Mouse (Mus musculus) intestine, postnatal 0 days (tissue): Measurements from ENCODE around the gene Rpl19. TPM values are rescaled to one million over a fixed set of nuclear protein-coding genes. Genes with fewer than 3 reads are reported as not detected.

ENCODE experiments used
- ATAC-seq: fragments of 200-750 bp; cut with Nextera tagmentation; 2 replicates; pipeline ENCODE4 v1.8.0; 2017; ENCODE audit warnings: mild to moderate bottlenecking, moderate TSS enrichment, moderate library complexity
- H3K27ac ChIP-seq: fragments of 300-500 bp; sonication (generic); 2 replicates; pipeline ENCODE4 v1.5.1; 2014; ENCODE audit warnings: mild to moderate bottlenecking, low read depth, low read length, moderate library complexity
- H3K27me3 ChIP-seq: fragments of 300-500 bp; sonication (generic); replicated peaks from 2 replicates; pipeline ENCODE4 v1.6.1; 2014; ENCODE audit warnings: low read length, mixed read lengths; ENCODE audit not compliant: control insufficient read depth, insufficient read depth
- H3K36me3 ChIP-seq: fragments of 300-500 bp; sonication (generic); 2 replicates; pipeline ENCODE4 v1.6.1; 2014; ENCODE audit warnings: mild to moderate bottlenecking, moderate library complexity; ENCODE audit not compliant: control insufficient read depth, insufficient read depth
- H3K4me1 ChIP-seq: fragments of 300-500 bp; sonication (generic); replicated peaks from 2 replicates; pipeline ENCODE4 v1.6.1; 2014; ENCODE audit warnings: antibody characterized with exemption, low read length, mixed read lengths; ENCODE audit not compliant: control insufficient read depth, insufficient read depth
- H3K4me2 ChIP-seq: fragments of 300-500 bp; sonication (generic); replicated peaks from 2 replicates; pipeline ENCODE4 v1.6.1; 2014; ENCODE audit warnings: low read depth, mild to moderate bottlenecking, moderate library complexity
- H3K4me3 ChIP-seq: fragments of 300-500 bp; sonication (generic); 2 replicates; pipeline ENCODE4 v1.5.1; 2014; ENCODE audit warnings: low read depth, low read length
- H3K9ac ChIP-seq: fragments of 300-500 bp; sonication (generic); 2 replicates; pipeline ENCODE4 v1.6.1; 2014; ENCODE audit warnings: mild to moderate bottlenecking, low read depth, low read length
- H3K9me3 ChIP-seq: fragments of 300-500 bp; sonication (generic); 2 replicates; pipeline ENCODE4 v1.6.1; 2016; ENCODE audit warnings: mixed run types; ENCODE audit not compliant: control insufficient read depth
- CTCF ChIP-seq: sonication (generic); IDR thresholded peaks from 2 replicates; pipeline ENCODE4 v1.5.1; 2016; ENCODE audit warnings: low read depth, mild to moderate bottlenecking, control low read depth, antibody characterized with exemption, moderate library complexity
- WGBS: fragments of 180-500 bp; shearing (Covaris S2); extraction: QIAGEN DNeasy Blood & Tissue Kit; methylation state at CpG from one replicate; pipeline ENCODE4 v1.1.7; 2014; 5-methylcytosine and 5-hydroxymethylcytosine counted together
- polyA plus RNA-seq: library from polyadenylated mRNA; unstranded; fragments of >200 nt; fragmentation: Nextera tagmentation; extraction: Ambion mirVana; gene quantifications from 2 replicates; pipeline ENCODE4 v1.2.1, GENCODE M21; 2015

The Rpl19 gene
- polyA plus RNA-seq, 1 experiment from 2014 or later, result 699 TPM

DNA sequence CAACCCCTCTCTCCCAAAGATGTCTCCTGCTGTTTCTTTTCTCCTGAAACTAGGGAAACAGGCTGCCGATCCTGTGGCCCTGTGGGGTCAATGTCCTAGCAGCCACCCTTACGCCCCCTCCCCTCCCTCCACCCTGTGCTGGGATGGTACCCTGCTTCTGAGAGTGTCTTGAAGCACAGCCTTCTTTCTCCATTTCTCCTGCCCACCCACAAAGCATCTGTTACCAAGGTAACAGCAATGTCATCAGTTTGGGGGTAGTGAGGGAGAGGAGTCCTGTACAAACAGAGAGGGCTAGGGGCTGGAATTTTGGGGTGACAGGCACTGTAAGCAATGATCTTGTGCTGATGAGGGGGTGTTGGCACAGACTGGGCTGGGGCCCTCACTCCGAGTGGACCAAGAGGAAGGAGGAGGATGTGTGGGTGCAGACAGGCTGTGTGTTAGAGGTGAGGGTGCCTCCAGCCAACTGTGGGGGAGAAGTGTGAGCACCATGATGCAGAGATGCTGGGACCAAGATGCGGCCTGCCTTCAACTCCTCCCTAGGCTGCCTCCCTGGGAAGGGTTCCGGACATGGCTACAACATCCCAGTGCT is 33.7 kb downstream of the Rpl19 start:
- H3K27ac ChIP-seq, result no peak overlapping the region
- no peak for TF ChIP-seq CTCF
- no peaks in the 10 kb centered on the region for H3K4me1 ChIP-seq
- H3K27me3 ChIP-seq, result peaks cover 8% of the 10 kb centered on the region; the same call in 1 of the 2 replicates
- no peak overlapping the region for H3K4me2 ChIP-seq
- no peak overlapping the region for H3K9ac ChIP-seq
- H3K9me3 ChIP-seq, result no peaks in the 10 kb centered on the region
- WGBS, result 77% methylated on average over 5 of the region's 5 CpGs
- H3K36me3 ChIP-seq, result no peaks in the 10 kb centered on the region
- no peak for ATAC-seq
- H3K4me3 ChIP-seq, result no peak overlapping the region

DNA sequence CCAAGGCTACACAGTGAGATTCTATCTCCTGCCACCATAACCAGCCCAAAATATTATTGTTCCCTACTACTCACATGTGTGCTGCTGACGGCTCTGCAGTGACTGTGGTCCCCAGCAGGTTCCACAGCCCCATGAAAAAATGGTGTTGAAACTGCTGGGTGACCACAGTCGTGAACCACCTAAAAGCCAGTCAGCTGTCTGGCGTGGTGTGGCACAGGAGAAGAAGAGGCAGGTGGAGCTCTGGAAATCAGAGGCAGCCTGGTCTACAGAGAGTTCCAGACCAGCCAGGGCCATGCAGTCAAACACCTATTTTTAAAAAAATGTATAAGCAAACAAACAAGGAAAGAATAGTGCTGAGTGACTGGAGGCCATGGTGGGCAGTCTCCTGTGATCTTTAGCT is 34.9 kb downstream of the Rpl19 start:
- Histone ChIP-seq H3K27ac (no peak overlapping the region), H3K36me3 (no peaks in the 10 kb centered on the region), H3K9ac (no peak overlapping the region), H3K4me1 (no peaks in the 10 kb centered on the region), H3K4me2 (no peak overlapping the region), H3K27me3 (peaks cover 8% of the 10 kb centered on the region; the same call in 1 of the 2 replicates), H3K4me3 (no peak overlapping the region), H3K9me3 (no peaks in the 10 kb centered on the region)
- ATAC-seq, result no peak
- 77% methylated on average over 3 of the region's 3 CpGs for WGBS
- no peak for TF ChIP-seq CTCF

- WGBS, result 54% methylated on average over 6 of the region's 6 CpGs
- Histone ChIP-seq H3K4me3 (no peak overlapping the region), H3K9me3 (no peaks in the 10 kb centered on the region), H3K4me2 (no peak overlapping the region), H3K4me1 (no peaks in the 10 kb centered on the region), H3K36me3 (no peaks in the 10 kb centered on the region), H3K27me3 (peaks cover 5% of the 10 kb centered on the region; the same call in 1 of the 2 replicates), H3K27ac (no peak overlapping the region), H3K9ac (no peak overlapping the region)
- no peak for TF ChIP-seq CTCF
- no peak for ATAC-seq
Measured at GRCm38 (mm10) chr11:98061904-98062562, 35.5 kb downstream of the Rpl19 start.

GRCm38 (mm10) chr11:98066201-98066600 is 39.7 kb downstream of the Rpl19 start:
- 88% methylated on average over 12 of the region's 12 CpGs for WGBS

DNA sequence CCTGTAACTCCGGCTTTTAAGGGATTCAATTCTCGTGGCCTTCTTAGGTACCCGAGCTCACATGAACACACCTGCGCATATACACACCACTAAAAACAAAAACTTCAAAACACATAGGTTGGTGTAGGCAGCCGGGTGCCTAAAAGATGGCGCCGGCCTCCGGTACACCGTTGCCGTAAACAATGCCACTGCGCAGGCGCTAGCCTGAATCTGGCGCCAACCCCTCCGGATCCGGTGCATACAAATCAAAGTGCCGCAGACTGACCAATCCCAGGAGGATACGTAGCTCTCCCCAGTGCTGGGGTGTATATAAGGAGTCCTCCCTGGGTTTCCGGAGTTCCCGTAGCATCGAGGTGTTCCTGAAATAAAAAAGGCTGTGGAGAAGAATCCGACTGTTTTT is 40.7 kb downstream of the Rpl19 start:
- no peak for ATAC-seq
- Histone ChIP-seq H3K4me1 (no peaks in the 10 kb centered on the region), H3K9ac (no peak overlapping the region), H3K36me3 (no peaks in the 10 kb centered on the region), H3K9me3 (no peaks in the 10 kb centered on the region), H3K4me2 (no peak overlapping the region), H3K27me3 (no peaks in the 10 kb centered on the region), H3K4me3 (no peak overlapping the region), H3K27ac (no peak overlapping the region)
- no peak for TF ChIP-seq CTCF
- WGBS, result 95% methylated on average over 21 of the region's 21 CpGs

More at GRCm38 (mm10) chr11:98066201-98066600, 39.7 kb downstream of the Rpl19 start:
- H3K9me3 ChIP-seq, result no peaks in the 10 kb centered on the region
- no peaks in the 10 kb centered on the region for H3K36me3 ChIP-seq
- H3K27ac ChIP-seq, result no peak overlapping the region
- H3K4me1 ChIP-seq, result no peaks in the 10 kb centered on the region
- no peak overlapping the region for H3K9ac ChIP-seq
- H3K27me3 ChIP-seq, result no peaks in the 10 kb centered on the region
- H3K4me3 ChIP-seq, result no peak overlapping the region
- ATAC-seq, result no peak
- H3K4me2 ChIP-seq, result no peak overlapping the region
- TF ChIP-seq CTCF, result no peak

GRCm38 (mm10) chr11:98073442-98073841 is 46.9 kb downstream of the Rpl19 start:
- no peak for ATAC-seq
- Histone ChIP-seq H3K9me3 (no peaks in the 10 kb centered on the region), H3K27me3 (no peaks in the 10 kb centered on the region), H3K27ac (no peak overlapping the region), H3K36me3 (no peaks in the 10 kb centered on the region), H3K4me2 (no peak overlapping the region), H3K4me3 (no peak overlapping the region), H3K4me1 (no peaks in the 10 kb centered on the region), H3K9ac (no peak overlapping the region)
- 82% methylated on average over 4 of the region's 4 CpGs for WGBS
- no peak for TF ChIP-seq CTCF
